Mouse (Mus musculus): Measurements from ENCODE around the gene Scrg1. TPM values are rescaled to one million over a fixed set of nuclear protein-coding genes. Genes with fewer than 3 reads are reported as not detected.
A peak's percentile ranks its signal among the peaks of the same experiment; 100 is the strongest.
"Not testable (repeated sequence)": the region's sequence is repeated elsewhere in the genome, so short reads cannot be mapped to it uniquely, and the experiment has no call there.

The Scrg1 gene
- polyA plus RNA-seq (2016; fragmentation: Nextera tagmentation; extraction: Ambion mirVana), result 0.45 and 1.1 TPM in 2 replicates

- no peaks in the 10 kb centered on the region for H3K4me1 ChIP-seq
- no peak for DNase-seq (ENCODE audit: low spot score)
- H3K4me3 ChIP-seq, result no peak within 1 kb of the TSS
- 65% methylated on average over 3 of the region's 3 CpGs for WGBS
- H3K27me3 ChIP-seq (replicated peaks; ENCODE audit: low read depth, poor library complexity, severe bottlenecking), result no peaks in the 10 kb centered on the region
- H3K9me3 ChIP-seq, result no peaks in the 10 kb centered on the region
- no peaks in the 10 kb centered on the region for H3K36me3 ChIP-seq (replicated peaks)
- no peak within 1 kb of the TSS for H3K27ac ChIP-seq (replicated peaks)
Observed at GRCm38 (mm10) chr8:57455765-57456164, at the start of gene Scrg1. TSS of gene Scrg1 (plus strand) at chr8:57455923.

- 82% methylated on average over 4 of the region's 4 CpGs for WGBS
- H3K4me1 ChIP-seq, result peaks cover 27% of the 10 kb centered on the region
- DNase-seq (ENCODE audit: low spot score), result no peak
- H3K4me3 ChIP-seq, result no peak overlapping the region
- no peaks in the 10 kb centered on the region for H3K36me3 ChIP-seq (replicated peaks)
- no peaks in the 10 kb centered on the region for H3K9me3 ChIP-seq
- peaks cover 53% of the 10 kb centered on the region for H3K27me3 ChIP-seq (replicated peaks; ENCODE audit: low read depth, poor library complexity, severe bottlenecking)
- no peak overlapping the region for H3K27ac ChIP-seq (replicated peaks)
Observed at GRCm38 (mm10) chr8:57406366-57406765, 49.4 kb upstream of the Scrg1 start.

GRCm38 (mm10) chr8:57409333-57409732, 46.4 kb upstream of the Scrg1 start:
- no peak for DNase-seq (ENCODE audit: low spot score)
- H3K4me1 ChIP-seq, result peaks cover 20% of the 10 kb centered on the region
- no peak overlapping the region for H3K4me3 ChIP-seq
- no peak overlapping the region for H3K27ac ChIP-seq (replicated peaks)
- no peaks in the 10 kb centered on the region for H3K9me3 ChIP-seq
- H3K27me3 ChIP-seq (replicated peaks; ENCODE audit: low read depth, poor library complexity, severe bottlenecking), result peaks cover 69% of the 10 kb centered on the region
- no peaks in the 10 kb centered on the region for H3K36me3 ChIP-seq (replicated peaks)
- WGBS, result 32% methylated on average over 2 of the region's 2 CpGs

- 18% methylated on average over 15 of the region's 15 CpGs for WGBS
- Histone ChIP-seq H3K4me1 (peaks cover 20% of the 10 kb centered on the region), H3K27me3 (replicated peaks; ENCODE audit: low read depth, poor library complexity, severe bottlenecking) (peaks cover 69% of the 10 kb centered on the region), H3K4me3 (peak overlapping the region; percentile 41), H3K27ac (replicated peaks) (no peak overlapping the region), H3K9me3 (no peaks in the 10 kb centered on the region), H3K36me3 (replicated peaks) (no peaks in the 10 kb centered on the region)
- DNase-seq (ENCODE audit: low spot score), result peak; percentile 24
Observed at GRCm38 (mm10) chr8:57409779-57410472, 45.8 kb upstream of the Scrg1 start.

- peaks cover 16% of the 10 kb centered on the region for H3K4me1 ChIP-seq
- H3K27ac ChIP-seq (replicated peaks), result no peak overlapping the region
- H3K27me3 ChIP-seq (replicated peaks; ENCODE audit: low read depth, poor library complexity, severe bottlenecking), result peaks cover 69% of the 10 kb centered on the region
- peak; percentile 31 for DNase-seq (ENCODE audit: low spot score)
- no peaks in the 10 kb centered on the region for H3K9me3 ChIP-seq
- 6% methylated on average over 16 of the region's 16 CpGs for WGBS
- no peaks in the 10 kb centered on the region for H3K36me3 ChIP-seq (replicated peaks)
- peak overlapping the region; percentile 41 for H3K4me3 ChIP-seq
Observed at GRCm38 (mm10) chr8:57410473-57410863, 45.3 kb upstream of the Scrg1 start.

- Histone ChIP-seq H3K9me3 (no peaks in the 10 kb centered on the region), H3K4me1 (peaks cover 14% of the 10 kb centered on the region), H3K27ac (replicated peaks) (no peak overlapping the region), H3K4me3 (no peak overlapping the region), H3K36me3 (replicated peaks) (no peaks in the 10 kb centered on the region), H3K27me3 (replicated peaks; ENCODE audit: low read depth, poor library complexity, severe bottlenecking) (peaks cover 64% of the 10 kb centered on the region)
- DNase-seq (ENCODE audit: low spot score), result no peak
- WGBS, result 82% methylated on average over 6 of the region's 6 CpGs
Observed at GRCm38 (mm10) chr8:57411366-57411765, 44.4 kb upstream of the Scrg1 start.

GRCm38 (mm10) chr8:57416827-57417226, 38.9 kb upstream of the Scrg1 start:
- Histone ChIP-seq H3K27ac (replicated peaks) (no peak overlapping the region), H3K9me3 (no peaks in the 10 kb centered on the region), H3K4me1 (no peaks in the 10 kb centered on the region), H3K36me3 (replicated peaks) (no peaks in the 10 kb centered on the region), H3K27me3 (replicated peaks; ENCODE audit: low read depth, poor library complexity, severe bottlenecking) (peaks cover 11% of the 10 kb centered on the region), H3K4me3 (no peak overlapping the region)
- 95% methylated on average over 5 of the region's 5 CpGs for WGBS
- no peak for DNase-seq (ENCODE audit: low spot score)

GRCm38 (mm10) chr8:57426074-57426473, 29.6 kb upstream of the Scrg1 start:
- Histone ChIP-seq H3K36me3 (replicated peaks) (no peaks in the 10 kb centered on the region), H3K4me3 (no peak overlapping the region), H3K9me3 (no peaks in the 10 kb centered on the region), H3K27ac (replicated peaks) (no peak overlapping the region), H3K27me3 (replicated peaks; ENCODE audit: low read depth, poor library complexity, severe bottlenecking) (0 out of 2 replicates have a peak, but pooled peaks cover 5% of the 10 kb centered on the region), H3K4me1 (peaks cover 5% of the 10 kb centered on the region; the same call in 1 of the 2 replicates)
- DNase-seq (ENCODE audit: low spot score), result no peak
- 17% methylated on average over 3 of the region's 3 CpGs for WGBS

GRCm38 (mm10) chr8:57427581-57428366, 27.9 kb upstream of the Scrg1 start:
- WGBS, result 76% methylated on average over 18 of the region's 18 CpGs
- H3K27ac ChIP-seq (replicated peaks), result no peak overlapping the region
- DNase-seq (ENCODE audit: low spot score), result no peak
- H3K4me3 ChIP-seq, result no peak overlapping the region
- peaks cover 5% of the 10 kb centered on the region; the same call in 1 of the 2 replicates for H3K4me1 ChIP-seq
- H3K9me3 ChIP-seq, result no peaks in the 10 kb centered on the region
- 0 out of 2 replicates have a peak, but pooled peaks cover 5% of the 10 kb centered on the region for H3K27me3 ChIP-seq (replicated peaks; ENCODE audit: low read depth, poor library complexity, severe bottlenecking)
- H3K36me3 ChIP-seq (replicated peaks), result no peaks in the 10 kb centered on the region

- H3K9me3 ChIP-seq, result no peaks in the 10 kb centered on the region
- H3K4me3 ChIP-seq, result no peak overlapping the region
- 4% methylated on average over 1 of the region's 1 CpGs for WGBS
- H3K36me3 ChIP-seq (replicated peaks), result no peaks in the 10 kb centered on the region
- H3K27me3 ChIP-seq (replicated peaks; ENCODE audit: low read depth, poor library complexity, severe bottlenecking), result 0 out of 2 replicates have a peak, but pooled peaks cover 5% of the 10 kb centered on the region
- H3K4me1 ChIP-seq, result peaks cover 5% of the 10 kb centered on the region; the same call in 1 of the 2 replicates
- DNase-seq (ENCODE audit: low spot score), result no peak
- no peak overlapping the region for H3K27ac ChIP-seq (replicated peaks)
Observed at GRCm38 (mm10) chr8:57428566-57428965, 27.2 kb upstream of the Scrg1 start.

GRCm38 (mm10) chr8:57429166-57429887, 26.4 kb upstream of the Scrg1 start:
- peak; percentile 74 for DNase-seq (ENCODE audit: low spot score)
- Histone ChIP-seq H3K36me3 (replicated peaks) (no peaks in the 10 kb centered on the region), H3K27me3 (replicated peaks; ENCODE audit: low read depth, poor library complexity, severe bottlenecking) (0 out of 2 replicates have a peak, but pooled peaks cover 5% of the 10 kb centered on the region), H3K27ac (replicated peaks) (no peak overlapping the region), H3K4me1 (peaks cover 5% of the 10 kb centered on the region; the same call in 1 of the 2 replicates), H3K9me3 (no peaks in the 10 kb centered on the region), H3K4me3 (no peak overlapping the region)
- WGBS, result 38% methylated on average over 18 of the region's 18 CpGs

- H3K4me3 ChIP-seq; H3K4me1 ChIP-seq; H3K9me3 ChIP-seq; H3K36me3 ChIP-seq (replicated peaks); DNase-seq (ENCODE audit: low spot score); H3K27ac ChIP-seq (replicated peaks); H3K27me3 ChIP-seq (replicated peaks; ENCODE audit: low read depth, poor library complexity, severe bottlenecking): not testable (repeated sequence)
- 67% methylated on average over 5 of the region's 5 CpGs for WGBS
Observed at GRCm38 (mm10) chr8:57429888-57430274, 25.8 kb upstream of the Scrg1 start.

Measured in embryonic facial prominence, embryonic 10.5 days (tissue).